Mouse (Mus musculus): Measurements from ENCODE around the gene Hook2. TPM values are rescaled to one million over a fixed set of nuclear protein-coding genes. Genes with fewer than 3 reads are reported as not detected.
A peak's percentile ranks its signal among the peaks of the same experiment; 100 is the strongest.

Gene Hook2
- 1 to 10 TPM; 2.1 to 2.7 TPM for total RNA-seq (2021)
- long read RNA-seq, experiment 1, transcript Hook2-201 (22 exons, 2,580 nt), result major isoform, 8 of 10 reads
- long read RNA-seq, experiment 1, partial matches to known transcripts, result 0 of 10 reads
- long read RNA-seq, experiment 1, other reads (novel, unspliced or antisense), result 2 of 10 reads
- long read RNA-seq, experiment 2, transcript Hook2-201 (22 exons, 2,580 nt), result major isoform, 8 of 10 reads
- long read RNA-seq, experiment 2, partial matches to known transcripts, result 0 of 10 reads
- long read RNA-seq, experiment 2, other reads (novel, unspliced or antisense), result 2 of 10 reads

DNA sequence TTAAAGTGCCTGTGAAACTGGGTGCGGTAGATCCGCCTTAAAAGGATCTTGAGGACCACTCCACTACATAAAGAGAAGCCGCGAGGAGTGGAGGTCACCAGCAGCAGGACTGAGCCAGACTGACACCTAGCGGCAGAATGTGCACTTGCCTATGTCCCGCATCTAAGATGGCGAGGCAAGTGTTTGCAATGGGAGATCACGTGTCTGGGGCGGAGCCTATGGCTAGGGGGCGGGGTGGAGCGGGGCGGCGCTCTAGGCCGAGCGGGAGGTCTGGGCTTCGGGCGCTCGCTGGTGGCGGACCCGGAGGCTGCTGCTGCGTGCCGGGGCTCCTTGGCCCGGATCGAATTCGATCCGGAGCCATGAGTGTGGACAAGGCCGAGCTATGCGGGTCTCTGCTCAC is at the start of gene Hook2:
Gene Hook2, plus strand, starts transcription at position 255 of the 400 bp plus-strand sequence.
- DNase-seq (ENCODE audit: low spot score), result peak; percentile 97

DNA sequence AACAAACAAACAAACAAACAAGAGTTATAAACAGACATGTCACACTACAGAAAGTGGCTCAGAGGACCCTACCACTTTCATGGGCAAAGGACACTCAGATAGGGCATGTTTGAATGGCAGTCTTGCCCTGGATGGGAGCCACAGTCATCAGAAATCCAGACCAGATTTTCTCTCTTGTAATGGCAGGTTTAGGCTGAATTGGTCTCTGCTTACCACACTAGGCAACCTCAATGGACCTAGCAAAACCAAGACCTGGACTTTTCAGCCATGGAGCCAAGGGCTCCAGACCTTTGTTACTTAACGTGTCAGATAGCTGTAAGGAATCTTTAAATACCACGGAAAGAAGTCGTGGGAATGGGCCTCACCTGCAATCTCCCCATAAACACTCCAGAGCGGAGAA is 46.7 kb upstream of the Hook2 start:
- DNase-seq (ENCODE audit: low spot score), result no peak

DNA sequence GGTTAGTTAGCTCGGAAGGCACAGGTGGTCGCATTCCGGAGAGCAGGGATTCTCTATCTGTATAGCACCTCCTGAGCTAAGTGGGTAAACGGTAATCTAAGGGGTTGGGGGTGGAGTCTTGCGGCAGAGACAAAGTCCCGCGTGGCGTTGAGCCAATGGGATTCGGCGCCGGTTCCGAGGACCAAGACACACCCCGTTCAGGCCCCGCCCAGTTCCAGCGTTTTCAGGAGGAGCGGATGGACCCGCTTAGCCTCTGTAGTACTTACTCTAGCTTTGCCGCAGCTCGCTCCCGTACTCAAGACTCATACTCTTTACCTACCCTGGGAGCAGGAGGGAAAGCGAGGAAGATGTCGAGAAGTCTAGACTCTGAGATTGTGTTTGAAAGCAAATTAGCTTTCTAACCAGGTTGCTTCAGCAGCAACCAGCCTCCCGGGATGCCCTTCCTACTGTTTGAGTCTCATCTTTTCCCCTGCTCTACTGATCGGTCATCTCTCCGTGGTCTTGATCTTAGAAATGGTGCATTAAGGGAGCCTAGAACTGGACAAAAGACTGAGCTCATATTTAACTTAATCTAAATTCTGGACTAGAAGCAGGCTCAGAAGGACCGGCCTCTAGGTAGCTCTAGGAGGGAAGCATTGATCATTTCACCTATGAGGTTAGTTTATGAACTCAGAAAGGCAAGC is 45.8 kb upstream of the Hook2 start:
- DNase-seq (ENCODE audit: low spot score), result no peak

DNA sequence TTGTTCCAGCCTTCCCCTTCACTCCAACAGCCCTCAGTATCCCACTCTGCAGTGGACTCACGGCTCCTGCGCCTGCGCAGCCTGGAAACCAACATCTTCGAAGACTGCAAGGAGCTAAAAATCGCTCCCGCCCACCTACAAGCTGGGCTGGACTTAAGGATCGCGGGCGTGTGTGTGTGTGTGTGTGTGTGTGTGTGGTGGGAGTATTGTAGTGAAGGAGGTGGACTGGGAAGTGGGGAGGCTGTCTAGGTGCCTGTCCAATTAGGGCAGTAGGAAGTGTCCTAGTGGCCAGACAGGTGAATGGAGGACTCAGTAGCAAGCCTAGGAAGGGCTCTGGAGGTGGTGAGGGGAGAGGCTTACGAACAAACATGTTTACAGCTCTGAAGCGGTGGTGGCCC is 45.2 kb upstream of the Hook2 start:
- DNase-seq (ENCODE audit: low spot score), result no peak

GRCm38 (mm10) chr8:84945633-84946527 is 44.5 kb upstream of the Hook2 start:
- DNase-seq (ENCODE audit: low spot score), result no peak

DNA sequence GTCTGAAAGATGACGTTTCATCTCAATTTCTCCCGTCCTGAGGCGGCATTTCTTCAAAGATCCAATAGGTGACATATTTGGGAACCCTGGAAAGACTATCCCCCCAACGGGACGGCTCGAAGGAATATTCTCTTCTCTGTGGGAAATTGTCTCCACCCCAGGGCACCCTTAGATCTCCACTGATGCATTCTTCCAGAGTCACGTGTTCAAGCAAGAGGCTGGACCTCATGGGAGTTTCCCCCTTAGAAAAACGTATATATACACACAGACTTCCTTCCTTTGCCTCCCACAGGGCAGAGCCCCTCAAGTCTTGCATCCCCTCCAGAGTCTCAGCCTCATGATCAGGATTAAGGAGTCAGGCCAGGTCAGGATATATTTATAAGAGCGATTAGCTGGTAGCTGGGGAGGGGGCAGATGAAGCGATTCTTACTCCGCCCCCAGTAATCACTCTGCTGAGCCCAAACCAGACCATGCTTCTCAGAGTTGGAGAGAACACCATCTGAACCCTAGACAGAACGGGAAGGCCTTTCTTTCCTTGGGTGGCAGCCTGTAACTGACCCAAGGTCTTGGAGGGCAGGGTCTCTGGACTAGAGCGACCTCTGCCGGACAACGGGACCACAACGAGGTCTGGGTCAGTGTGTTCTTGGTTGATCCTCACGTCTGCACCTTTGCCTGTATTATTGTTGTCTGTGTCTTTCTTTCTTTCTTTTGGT is 43.7 kb upstream of the Hook2 start, which contains the start of gene Rtbdn:
Gene Rtbdn, plus strand, starts transcription at position 464 of the 713 bp plus-strand sequence.
- no peak for DNase-seq (ENCODE audit: low spot score)

DNA sequence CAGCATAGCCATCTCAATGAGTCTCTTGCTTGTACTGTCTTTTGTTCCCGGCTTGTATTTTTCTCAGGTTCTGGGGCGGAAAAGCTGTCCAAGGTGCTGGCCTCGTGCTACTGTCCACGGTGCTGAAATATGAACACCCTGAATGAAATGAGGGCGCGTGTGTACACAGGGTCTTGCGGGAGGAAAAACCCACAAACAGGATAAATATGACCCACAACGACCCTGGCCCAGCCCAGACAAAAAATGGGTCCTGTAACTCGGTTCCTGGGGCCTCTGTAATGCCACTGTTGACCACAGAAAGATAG is 43.2 kb upstream of the Hook2 start:
- DNase-seq (ENCODE audit: low spot score), result no peak

- no peak for DNase-seq (ENCODE audit: low spot score)
These were observed 40.6 kb upstream of the Hook2 start for GRCm38 (mm10) chr8:84949753-84950152.

DNA sequence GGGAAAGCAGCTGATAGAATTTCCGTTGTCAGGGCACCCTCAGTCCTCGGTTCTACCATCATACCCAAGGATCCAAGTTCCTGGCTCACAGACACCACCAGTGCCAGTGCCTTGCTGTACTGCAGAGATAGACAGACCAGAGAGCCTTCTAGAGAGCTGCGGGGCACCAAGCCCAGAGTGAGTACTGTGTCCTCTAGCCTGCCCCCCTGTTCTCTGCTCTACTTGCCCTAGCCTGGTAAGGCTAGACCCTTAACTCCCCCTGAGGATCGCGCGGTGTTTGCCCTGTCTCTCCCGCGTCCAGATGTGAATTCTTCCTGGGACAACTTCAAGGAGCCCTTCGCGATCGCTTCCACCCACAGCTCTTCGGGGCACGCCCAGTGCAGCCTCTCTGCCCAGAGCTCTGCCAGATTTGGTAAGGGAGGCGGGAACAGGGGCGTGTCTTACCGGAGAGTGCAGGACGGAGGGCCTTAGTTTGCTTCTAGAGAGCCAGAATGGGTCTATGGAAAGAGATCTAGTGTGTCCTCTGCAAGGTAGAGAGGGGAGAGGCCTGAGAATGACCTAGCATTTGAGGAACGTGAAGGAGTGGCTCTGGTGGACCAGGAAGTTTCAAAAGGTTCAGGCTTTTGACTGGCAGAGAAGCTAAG is 37.7 kb upstream of the Hook2 start:
- DNase-seq (ENCODE audit: low spot score), result peak; percentile 47

DNA sequence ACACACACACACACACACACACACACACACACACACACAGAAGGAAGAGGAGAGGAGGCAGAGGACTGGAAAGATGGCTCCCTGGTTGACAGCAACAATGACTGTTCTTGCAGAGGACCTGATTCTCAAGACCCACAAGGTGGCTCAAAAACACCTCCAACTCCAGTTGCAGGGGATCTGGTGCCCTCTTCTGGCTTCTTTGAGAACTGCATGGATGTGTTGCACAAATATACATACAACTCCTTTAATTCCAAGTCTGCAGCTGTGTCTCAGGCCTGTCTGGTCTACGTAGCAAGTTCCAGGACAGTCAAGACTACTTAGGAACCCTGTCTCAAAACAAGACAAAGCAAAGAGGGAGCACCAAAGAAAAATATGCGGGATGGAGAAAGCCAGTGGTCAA is 33.6 kb upstream of the Hook2 start:
- DNase-seq (ENCODE audit: low spot score), result peak; percentile 61

- DNase-seq (ENCODE audit: low spot score), result no peak
These were observed 30.6 kb upstream of the Hook2 start for GRCm38 (mm10) chr8:84959811-84960210.

DNA sequence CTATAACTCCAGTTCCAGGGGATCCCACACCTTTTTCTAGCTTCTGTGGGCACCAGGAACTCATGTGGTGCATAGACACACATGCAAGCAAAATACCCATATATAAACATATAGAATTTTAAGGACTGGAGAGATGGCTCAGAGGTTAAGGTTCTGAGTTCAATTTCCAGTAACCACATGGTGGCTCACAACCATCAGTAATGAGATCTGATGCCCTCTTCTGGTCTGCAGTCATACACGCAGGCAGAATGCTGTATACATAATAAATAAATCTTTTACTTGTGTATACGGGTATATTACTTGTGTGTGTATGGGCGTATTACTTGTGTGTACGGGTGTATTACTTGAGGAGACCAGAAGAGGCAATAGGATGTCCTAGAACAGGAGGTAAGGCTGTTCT is 26.5 kb upstream of the Hook2 start:
- DNase-seq (ENCODE audit: low spot score), result no peak

DNA sequence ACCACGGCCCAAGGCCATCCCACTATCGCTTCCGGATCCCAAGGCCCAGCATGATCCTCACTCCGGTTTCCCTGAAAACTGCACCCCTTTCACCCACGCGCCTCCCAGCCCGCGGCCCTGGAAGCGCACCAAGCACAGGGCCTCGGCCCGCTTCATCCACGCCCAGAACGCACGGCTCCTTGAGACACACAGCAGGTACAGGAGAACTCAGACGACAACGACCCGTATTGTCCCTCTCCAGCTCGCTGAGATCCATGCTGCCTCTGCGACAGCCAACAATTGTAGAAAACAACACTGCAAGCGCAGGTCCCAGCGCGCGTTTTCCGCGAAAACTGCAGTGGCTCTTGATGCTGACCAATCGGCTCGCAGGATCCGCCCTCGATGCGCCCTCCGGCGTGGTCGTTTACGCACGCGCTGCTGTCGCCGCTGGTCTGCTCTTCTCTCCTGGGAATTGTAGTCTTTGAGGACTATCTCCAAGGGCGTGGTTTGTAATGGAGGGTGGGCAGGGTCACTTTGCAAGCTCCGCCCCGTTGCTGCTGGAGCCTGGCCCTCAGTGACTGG is 24.6 kb upstream of the Hook2 start:
- DNase-seq (ENCODE audit: low spot score), result peak; percentile 94

GRCm38 (mm10) chr8:84966603-84967002 is 23.8 kb upstream of the Hook2 start:
- no peak for DNase-seq (ENCODE audit: low spot score)

DNA sequence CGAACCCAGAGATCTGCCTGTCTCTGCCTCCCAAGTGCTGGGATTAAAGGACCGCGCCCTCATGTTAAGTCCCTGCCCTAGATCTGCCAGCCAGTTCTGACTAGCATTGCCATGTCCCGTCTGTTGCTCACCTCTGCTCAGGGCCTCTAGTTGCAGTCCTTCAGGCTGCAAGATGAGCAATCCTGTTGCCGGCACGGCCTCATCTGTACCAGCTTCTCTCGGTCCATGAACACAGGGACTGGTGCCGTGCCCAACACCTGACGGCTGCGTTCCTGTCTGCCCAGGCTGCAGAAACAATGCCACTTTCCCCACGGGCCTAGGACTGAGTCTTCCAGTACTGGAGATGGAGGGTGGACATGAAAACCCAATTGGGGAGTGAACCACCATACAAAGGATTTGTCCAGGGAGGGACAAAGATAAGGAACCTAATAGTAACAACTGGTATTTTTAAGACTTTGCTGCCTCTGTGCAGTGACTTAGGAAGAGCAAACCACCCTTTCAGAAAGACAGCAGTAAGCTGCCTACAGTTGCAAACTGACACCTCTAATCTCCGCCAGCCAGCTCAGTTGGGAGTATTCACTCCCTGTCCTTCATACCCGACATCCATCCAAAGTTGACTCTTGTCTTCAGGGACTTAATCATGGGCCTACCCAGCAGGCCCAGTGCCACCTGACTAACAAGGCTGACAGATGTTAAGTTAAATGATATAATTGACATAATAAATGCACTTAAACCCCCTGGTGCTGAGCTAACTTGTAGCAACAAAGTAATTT is 22.7 kb upstream of the Hook2 start:
- DNase-seq (ENCODE audit: low spot score), result no peak

DNA sequence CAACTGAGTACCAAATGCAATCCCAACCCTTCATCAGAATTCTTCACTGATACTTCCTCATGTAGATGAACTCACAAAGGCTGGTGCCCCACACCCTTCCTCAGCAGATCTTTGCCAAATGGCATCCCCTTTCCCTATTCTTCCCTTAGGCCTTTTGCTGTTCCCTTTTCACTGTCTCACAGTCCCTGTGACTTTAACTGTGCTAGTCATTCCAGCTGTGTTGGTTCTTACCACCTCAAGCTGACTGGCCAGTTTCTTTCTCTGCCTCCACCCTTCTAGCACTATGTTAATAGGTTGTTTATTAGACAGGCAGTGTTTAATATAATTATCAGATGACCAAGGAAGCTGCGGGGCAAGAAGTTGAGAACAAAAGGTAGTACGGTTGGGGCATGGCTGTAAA is 21.8 kb upstream of the Hook2 start:
- DNase-seq (ENCODE audit: low spot score), result no peak

DNA sequence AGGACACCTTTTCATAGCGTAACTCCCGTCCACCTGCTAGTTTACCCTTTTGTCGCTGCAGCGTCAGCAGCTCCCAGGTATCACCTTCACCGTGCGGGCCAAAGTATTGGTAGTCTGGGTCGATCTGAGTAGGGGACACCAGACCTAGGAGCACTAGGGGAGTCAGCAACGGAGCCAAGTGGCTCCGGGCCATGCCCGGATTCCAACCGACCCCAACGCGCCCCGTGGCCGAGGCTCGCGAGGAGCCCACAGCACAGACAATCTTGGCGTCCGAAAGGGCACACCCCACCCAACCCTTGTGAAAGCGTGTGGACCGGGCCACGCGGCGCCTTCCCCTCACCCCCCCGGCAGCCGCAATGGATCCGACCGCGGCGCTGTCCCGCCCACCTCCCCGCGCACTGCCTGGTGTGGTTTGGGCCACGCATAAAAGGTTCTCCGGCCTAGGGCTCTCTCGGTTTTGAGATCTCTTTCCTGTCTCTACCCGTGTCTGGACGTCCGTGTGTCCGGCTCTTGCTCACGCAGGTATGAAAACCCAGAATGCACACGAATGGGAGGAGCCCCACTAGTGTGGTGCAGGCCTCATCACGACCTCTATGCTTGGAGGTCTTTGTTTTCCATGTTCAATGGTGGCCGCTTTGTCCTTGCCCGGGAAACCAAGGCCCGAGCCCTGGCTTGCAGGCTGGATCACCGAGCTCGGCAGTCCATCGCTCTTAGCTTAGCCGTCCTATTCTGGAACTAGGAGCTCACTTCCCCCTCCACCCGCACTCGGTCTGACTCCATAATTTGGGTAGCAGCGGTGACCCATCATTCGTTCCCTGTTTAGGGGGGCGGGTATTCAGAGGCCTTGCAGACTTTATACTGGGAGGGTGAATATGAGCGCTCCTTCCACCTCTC is 20.9 kb upstream of the Hook2 start, which contains the start of the genes Gm49661, Prdx2 and Rnaseh2a:
Gene Gm49661, minus strand, starts transcription at position 193 of the 894 bp plus-strand sequence.
Gene Prdx2, plus strand, starts transcription at position 347 of the 894 bp plus-strand sequence.
Gene Rnaseh2a, minus strand, starts transcription at position 527 of the 894 bp plus-strand sequence.
- peak; percentile 60 for DNase-seq (ENCODE audit: low spot score)

DNA sequence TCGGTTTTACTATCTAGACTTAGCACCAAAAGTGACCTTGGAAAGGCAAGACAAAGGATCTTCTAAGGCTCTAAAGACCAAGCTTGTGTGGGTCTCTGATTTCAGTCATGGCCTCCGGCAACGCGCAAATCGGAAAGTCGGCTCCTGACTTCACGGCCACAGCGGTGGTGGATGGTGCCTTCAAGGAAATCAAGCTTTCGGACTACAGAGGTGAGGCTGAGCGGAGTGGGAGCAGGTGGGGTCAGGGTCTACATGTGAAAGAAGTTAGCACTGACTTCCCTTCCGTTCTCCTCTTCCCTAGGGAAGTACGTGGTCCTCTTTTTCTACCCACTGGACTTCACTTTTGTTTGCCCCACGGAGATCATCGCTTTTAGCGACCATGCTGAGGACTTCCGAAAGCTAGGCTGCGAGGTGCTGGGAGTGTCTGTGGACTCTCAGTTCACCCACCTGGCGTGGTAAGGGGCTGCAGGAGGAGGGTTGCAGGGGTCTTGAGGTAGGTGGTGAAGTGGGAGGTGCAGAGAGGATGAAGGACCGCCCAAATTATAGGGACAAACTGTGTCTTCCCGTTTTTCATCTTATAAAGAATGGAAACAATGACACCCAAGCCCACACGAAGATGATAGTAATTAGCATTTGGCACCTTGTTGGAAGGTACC is 20.1 kb upstream of the Hook2 start:
- no peak for DNase-seq (ENCODE audit: low spot score)

Measured in gastrocnemius, adult 18-20 months (tissue).